Mouse (Mus musculus) spleen, adult 2 months (tissue): Measurements from ENCODE around the gene Prkcq. TPM values are rescaled to one million over a fixed set of nuclear protein-coding genes. Genes with fewer than 3 reads are reported as not detected.

Source experiments
- DNase-seq, 2 experiments: peaks; one replicate each; pipeline versions ENCODE4 v3.0.0 to v3.0.0-alpha.2; 2012 to 2021; ENCODE audit warnings: low spot score in 2 of 2, low read depth in 1 of 2
- H3K27ac ChIP-seq: fragments of 200-500 bp; 2 replicates; pipeline ENCODE4 v1.5.1; 2012; ENCODE audit warnings: low read length, inconsistent platforms; ENCODE audit not compliant: insufficient read depth
- H3K27me3 ChIP-seq: fragments of 200-500 bp; 2 replicates; pipeline ENCODE4 v1.6.1; 2012; ENCODE audit warnings: mild to moderate bottlenecking, moderate library complexity, low read length, inconsistent platforms; ENCODE audit not compliant: control insufficient read depth, insufficient read depth
- H3K36me3 ChIP-seq: fragments of 200-500 bp; 2 replicates; pipeline ENCODE4 v1.6.1; 2012; ENCODE audit warnings: mild to moderate bottlenecking, low read length, inconsistent platforms; ENCODE audit not compliant: control insufficient read depth, insufficient read depth
- H3K4me1 ChIP-seq: fragments of 200-500 bp; 2 replicates; pipeline ENCODE4 v1.6.1; 2011; ENCODE audit warnings: inconsistent platforms; ENCODE audit not compliant: control insufficient read depth, insufficient read depth, insufficient read length
- H3K4me3 ChIP-seq: fragments of 200-500 bp; 2 replicates; pipeline ENCODE4 v1.5.1; 2011; ENCODE audit warnings: mild to moderate bottlenecking, inconsistent platforms; ENCODE audit not compliant: insufficient read depth, insufficient read length; ENCODE audit errors: extremely low read depth
- CTCF ChIP-seq: fragments of 200-500 bp; IDR thresholded peaks from 2 replicates; pipeline ENCODE4 v1.5.1; 2011; ENCODE audit warnings: mild to moderate bottlenecking, inconsistent platforms; ENCODE audit not compliant: insufficient read depth, insufficient read length, insufficient replicate concordance; ENCODE audit errors: extremely low read depth
- POLR2A ChIP-seq: fragments of 200-500 bp; IDR thresholded peaks from 2 replicates; pipeline ENCODE4 v1.6.1; 2011; ENCODE audit warnings: low read depth, low read length, inconsistent platforms
- WGBS: fragments of 180-500 bp; shearing (Covaris S2); methylation state at CpG from one replicate; pipeline ENCODE4 v1.1.7; 2018; 5-methylcytosine and 5-hydroxymethylcytosine counted together
- polyA plus RNA-seq: library from polyadenylated mRNA; depleted of rRNA; stranded (reverse); fragments of >200 nt; gene quantifications from 2 replicates; pipeline ENCODE4 v1.2.3, GENCODE M21; 2012

Gene Prkcq
- polyA plus RNA-seq, 1 experiment: 9.3 TPM

- Histone ChIP-seq H3K27ac (peak overlapping the region; percentile 90), H3K36me3 (no peaks in the 10 kb centered on the region), H3K27me3 (no peaks in the 10 kb centered on the region), H3K4me1 (peaks cover 7% of the 10 kb centered on the region), H3K4me3 (no peak overlapping the region)
- 43% methylated on average over 6 of the region's 6 CpGs for WGBS
- DNase-seq: peak in 1 of 2 experiments; percentile 22
- TF ChIP-seq CTCF (no peak), POLR2A (peak; percentile 14; the same call in 1 of the 2 replicates)
Measured at GRCm38 (mm10) chr2:11169721-11170335, 2.1 kb upstream of the Prkcq start.

- Histone ChIP-seq H3K27me3 (no peaks in the 10 kb centered on the region), H3K4me3 (peak overlapping the region; percentile 95), H3K27ac (peak overlapping the region; percentile 100), H3K4me1 (peaks cover 7% of the 10 kb centered on the region), H3K36me3 (no peaks in the 10 kb centered on the region)
- DNase-seq: no peak
- TF ChIP-seq POLR2A (no peak), CTCF (no peak)
- 12% methylated on average over 9 of the region's 9 CpGs for WGBS
Measured at GRCm38 (mm10) chr2:11172831-11173414, 1.0 kb downstream of the Prkcq start.

GRCm38 (mm10) chr2:11173521-11173920, 1.6 kb downstream of the Prkcq start:
- DNase-seq: no peak
- 24% methylated on average over 4 of the region's 4 CpGs for WGBS
- peak overlapping the region; percentile 100 for H3K27ac ChIP-seq

GRCm38 (mm10) chr2:11174101-11174500, 2.2 kb downstream of the Prkcq start:
- no peaks in the 10 kb centered on the region for H3K27me3 ChIP-seq
- H3K4me1 ChIP-seq: peaks cover 7% of the 10 kb centered on the region
- no peak for DNase-seq
- WGBS: 64% methylated on average over 4 of the region's 4 CpGs
- TF ChIP-seq CTCF (no peak), POLR2A (no peak)
- H3K4me3 ChIP-seq: peak overlapping the region; percentile 46; the same call in 1 of the 2 replicates
- H3K27ac ChIP-seq: peak overlapping the region; percentile 100
- H3K36me3 ChIP-seq: no peaks in the 10 kb centered on the region

More at GRCm38 (mm10) chr2:11173521-11173920, 1.6 kb downstream of the Prkcq start:
- no peak for TF ChIP-seq CTCF
- TF ChIP-seq POLR2A: peak; percentile 20; the same call in 1 of the 2 replicates
- H3K4me1 ChIP-seq: peaks cover 7% of the 10 kb centered on the region
- H3K36me3 ChIP-seq: no peaks in the 10 kb centered on the region
- peak overlapping the region; percentile 50 for H3K4me3 ChIP-seq
- no peaks in the 10 kb centered on the region for H3K27me3 ChIP-seq

- DNase-seq: no peak
- Histone ChIP-seq H3K27ac (no peak overlapping the region), H3K4me1 (peaks cover 2% of the 10 kb centered on the region; the same call in 1 of the 2 replicates), H3K27me3 (no peaks in the 10 kb centered on the region), H3K36me3 (no peaks in the 10 kb centered on the region), H3K4me3 (no peak overlapping the region)
- WGBS: 89% methylated on average over 12 of the region's 12 CpGs
- TF ChIP-seq CTCF (no peak), POLR2A (no peak)
Measured at GRCm38 (mm10) chr2:11177880-11178279, 6.0 kb downstream of the Prkcq start.

- Histone ChIP-seq H3K27me3 (no peaks in the 10 kb centered on the region), H3K27ac (peak overlapping the region; percentile 16; the same call in 1 of the 2 replicates), H3K4me1 (no peaks in the 10 kb centered on the region; the same call in 1 of the 2 replicates), H3K4me3 (no peak overlapping the region), H3K36me3 (no peaks in the 10 kb centered on the region)
- 65% methylated on average over 4 of the region's 4 CpGs for WGBS
- TF ChIP-seq CTCF (no peak), POLR2A (no peak)
- DNase-seq: no peak
Measured at GRCm38 (mm10) chr2:11181510-11181909, 9.6 kb downstream of the Prkcq start.

GRCm38 (mm10) chr2:11182096-11182495, 10.2 kb downstream of the Prkcq start:
- no peak overlapping the region for H3K27ac ChIP-seq
- no peak overlapping the region for H3K4me3 ChIP-seq
- H3K27me3 ChIP-seq: no peaks in the 10 kb centered on the region
- DNase-seq: no peak
- 83% methylated on average over 7 of the region's 7 CpGs for WGBS
- no peaks in the 10 kb centered on the region for H3K36me3 ChIP-seq
- TF ChIP-seq CTCF (no peak), POLR2A (no peak)
- peaks cover 3% of the 10 kb centered on the region; the same call in 1 of the 2 replicates for H3K4me1 ChIP-seq
